Mouse (Mus musculus): ENCODE results near the gene Plb1.

Gene Plb1

DNA sequence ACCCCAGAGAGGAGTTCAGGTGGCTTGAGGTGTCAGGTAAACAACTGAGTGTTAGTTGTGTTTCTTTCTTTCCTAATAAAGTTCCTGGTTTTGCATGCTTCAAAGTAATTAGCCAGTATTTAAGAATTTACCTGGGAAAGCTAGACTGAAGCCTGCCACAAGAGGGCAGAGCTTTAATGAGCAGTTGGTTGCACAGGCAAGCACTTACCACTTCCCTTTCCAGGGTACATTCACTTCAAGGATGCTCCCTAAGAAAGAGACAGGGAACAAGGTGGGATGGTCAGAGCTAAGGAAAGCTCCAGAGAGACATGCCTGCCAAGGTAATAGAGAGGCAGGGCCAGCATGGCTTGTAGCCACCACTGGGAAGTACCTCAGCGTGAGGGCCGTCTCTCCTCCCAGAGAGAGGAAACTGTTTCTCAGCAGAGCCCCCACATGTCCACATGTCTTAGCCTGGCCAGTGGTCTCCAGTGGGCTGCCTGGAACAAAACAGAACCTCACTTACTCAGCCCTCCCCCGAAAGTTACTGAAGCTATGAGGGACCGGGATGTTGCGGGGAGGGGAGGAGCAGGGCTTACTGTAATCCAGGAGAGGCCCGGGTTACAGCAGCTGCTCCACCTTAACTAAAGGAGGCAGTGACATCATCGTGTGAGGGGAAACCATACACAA is 89.8 kb downstream of the Plb1 start:
- in situ Hi-C loops (cut with MboI, MseI): no loop called here

- in situ Hi-C loops (cut with MboI, MseI): loop anchor here (5.0 kb wide), 1 partner anchor 184 kb away; no protein-coding TSS in a partner anchor
Observed at GRCm38 (mm10) chr5:32328139-32328538, 95.6 kb downstream of the Plb1 start.

- in situ Hi-C loops (cut with MboI, MseI): no loop called here
Observed at GRCm38 (mm10) chr5:32332591-32332990, 100.1 kb downstream of the Plb1 start.

- in situ Hi-C loops (cut with MboI, MseI): no loop called here
Observed at GRCm38 (mm10) chr5:32335172-32335571, 102.7 kb downstream of the Plb1 start.

DNA sequence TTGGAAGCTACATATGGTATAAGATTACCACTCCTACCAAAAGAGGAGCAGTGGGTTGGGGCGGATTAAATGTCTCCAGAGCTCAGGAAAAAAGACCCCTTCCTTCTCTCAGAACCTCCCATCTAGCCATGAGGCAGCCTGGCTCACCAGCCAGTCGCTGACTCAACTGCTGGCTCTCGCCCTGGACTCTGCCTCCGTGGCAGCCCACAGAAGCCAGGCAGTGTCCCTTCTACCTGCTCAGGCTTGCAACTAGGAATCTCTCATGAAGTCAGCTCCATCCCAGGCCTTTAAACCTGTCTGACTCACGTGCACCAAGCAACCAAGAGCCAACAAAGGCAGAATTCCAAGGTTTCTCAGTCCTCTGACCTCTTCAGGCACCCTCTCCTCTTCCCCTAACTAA is 103.6 kb downstream of the Plb1 start:
- in situ Hi-C loops (cut with MboI, MseI): no loop called here

- in situ Hi-C loops (cut with MboI, MseI): no loop called here
Observed at GRCm38 (mm10) chr5:32337336-32337735, 104.8 kb downstream of the Plb1 start.

DNA sequence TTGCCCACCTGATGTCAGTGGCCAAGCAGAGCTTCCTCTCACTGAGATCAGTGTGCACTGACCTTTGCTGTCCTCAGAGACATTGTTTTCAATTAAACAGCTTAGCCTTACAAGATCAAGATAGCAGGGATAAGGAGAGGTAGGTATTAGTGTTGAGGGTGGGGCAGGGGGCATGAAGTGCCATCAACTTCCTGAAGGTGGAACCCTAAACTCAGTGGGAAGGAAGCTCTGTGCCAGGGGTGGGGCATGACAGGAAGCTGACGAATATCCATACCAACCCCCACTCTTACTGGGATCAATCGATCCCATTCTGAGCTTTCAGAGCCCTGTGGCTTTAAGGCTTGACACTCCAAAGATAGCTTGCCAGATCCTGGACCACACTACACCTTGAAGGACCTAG is 105.8 kb downstream of the Plb1 start:
- in situ Hi-C loops (cut with MboI, MseI): no loop called here

DNA sequence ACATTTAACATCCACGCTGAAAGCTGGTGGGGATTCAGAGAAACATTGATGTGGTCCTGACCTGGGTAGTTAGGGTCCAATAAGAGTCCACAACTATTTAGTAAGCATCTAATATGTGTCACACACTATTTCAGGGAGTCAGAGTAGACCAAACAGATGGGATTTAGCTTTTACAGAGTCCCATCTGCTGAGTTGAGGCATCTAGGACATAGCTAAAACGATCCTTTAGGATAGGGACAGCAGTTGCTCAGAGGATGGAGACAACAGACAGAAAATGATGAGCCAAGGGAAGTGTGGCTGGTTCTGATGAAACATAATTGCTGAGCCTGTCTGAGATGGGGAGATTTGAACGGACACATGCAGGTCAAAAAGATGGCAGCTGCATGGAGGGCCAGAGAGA is 106.3 kb downstream of the Plb1 start:
- in situ Hi-C loops (cut with MboI, MseI): no loop called here

DNA sequence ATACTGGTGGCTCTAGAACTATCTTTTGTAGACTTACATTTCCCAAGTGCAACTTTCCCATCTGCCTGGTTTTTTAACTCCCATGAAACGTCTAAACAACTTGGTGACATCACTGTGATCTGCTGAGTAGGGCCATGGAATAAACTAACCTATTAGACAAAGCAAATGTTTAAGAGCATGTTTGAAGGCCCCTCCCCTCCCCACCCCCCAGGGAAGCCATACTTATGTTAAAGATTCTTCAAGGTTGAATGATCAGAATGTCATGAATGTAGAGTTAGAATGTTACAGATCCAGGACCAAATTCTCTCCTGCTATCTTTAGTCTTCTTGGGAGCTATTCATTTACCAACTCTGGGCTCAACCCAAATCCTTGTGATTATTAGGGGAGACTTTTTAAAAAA is 107.7 kb downstream of the Plb1 start:
- in situ Hi-C loops (cut with MboI, MseI): no loop called here

- in situ Hi-C loops (cut with MboI, MseI): no loop called here
Observed at GRCm38 (mm10) chr5:32342711-32343285, 110.3 kb downstream of the Plb1 start.

- in situ Hi-C loops (cut with MboI, MseI): no loop called here
Observed at GRCm38 (mm10) chr5:32346025-32346912, 113.8 kb downstream of the Plb1 start.

DNA sequence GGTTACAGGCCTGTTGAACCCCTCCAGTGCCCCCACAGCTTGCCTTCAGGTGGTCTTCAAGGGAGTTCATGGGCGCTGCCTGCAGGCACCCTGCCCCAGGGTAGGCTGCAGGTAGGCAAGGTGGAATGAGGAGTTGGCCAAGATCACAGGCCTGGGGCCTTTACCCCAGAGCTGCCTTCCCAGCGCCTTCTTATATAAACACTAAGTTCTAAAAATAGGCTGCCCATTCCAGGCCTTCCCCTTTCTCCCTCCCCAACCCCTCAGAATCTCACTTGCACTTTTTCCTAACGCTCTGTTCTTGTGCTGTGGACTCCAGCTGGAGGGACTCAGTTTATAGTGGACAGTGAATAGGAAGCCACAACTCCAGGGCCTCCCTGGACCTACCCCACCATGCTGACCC is 117.2 kb downstream of the Plb1 start:
- in situ Hi-C loops (cut with MboI, MseI): no loop called here

GRCm38 (mm10) chr5:32350551-32351256 is 118.2 kb downstream of the Plb1 start:
- in situ Hi-C loops (cut with MboI, MseI): no loop called here

DNA sequence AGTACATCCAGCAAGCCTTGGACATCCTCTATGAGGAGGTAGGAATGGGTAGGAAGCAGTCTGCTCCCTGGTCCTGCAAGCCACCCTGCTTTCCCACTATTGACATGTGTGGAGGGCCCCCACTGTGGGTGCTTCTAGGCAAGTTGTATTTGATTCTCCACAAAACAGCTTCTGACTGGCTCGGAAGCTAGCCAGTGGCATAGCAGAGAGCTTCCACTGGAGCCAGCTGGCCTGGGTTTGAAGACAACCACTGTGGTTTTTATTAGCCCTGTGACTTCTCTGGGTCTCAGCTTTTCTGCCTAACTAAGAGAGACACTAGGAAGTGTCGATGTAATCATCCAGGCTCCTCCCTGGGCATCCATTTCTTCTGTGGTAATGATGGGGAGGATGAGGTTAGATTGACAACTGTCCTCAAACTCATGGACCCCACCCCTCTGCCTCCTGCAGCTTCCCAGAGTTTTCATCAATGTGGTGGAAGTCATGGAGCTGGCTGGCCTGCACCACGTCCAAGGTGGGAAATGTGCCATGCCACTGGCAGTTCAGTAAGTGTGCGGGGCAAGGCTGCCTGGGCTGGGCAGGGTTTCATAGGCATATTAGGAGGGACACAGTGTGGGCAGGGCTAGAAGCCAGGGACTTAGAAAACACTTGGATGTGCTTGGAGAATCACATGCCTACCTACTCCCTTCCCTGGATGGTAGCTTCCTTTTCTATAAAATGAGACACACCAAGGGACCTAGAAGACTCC is 119.4 kb downstream of the Plb1 start:
- in situ Hi-C loops (cut with MboI, MseI): no loop called here

GRCm38 (mm10) chr5:32352845-32353244 is 120.3 kb downstream of the Plb1 start:
- in situ Hi-C loops (cut with MboI, MseI): no loop called here

- in situ Hi-C loops (cut with MboI, MseI): no loop called here
Observed at GRCm38 (mm10) chr5:32353280-32353679, 120.8 kb downstream of the Plb1 start.

DNA sequence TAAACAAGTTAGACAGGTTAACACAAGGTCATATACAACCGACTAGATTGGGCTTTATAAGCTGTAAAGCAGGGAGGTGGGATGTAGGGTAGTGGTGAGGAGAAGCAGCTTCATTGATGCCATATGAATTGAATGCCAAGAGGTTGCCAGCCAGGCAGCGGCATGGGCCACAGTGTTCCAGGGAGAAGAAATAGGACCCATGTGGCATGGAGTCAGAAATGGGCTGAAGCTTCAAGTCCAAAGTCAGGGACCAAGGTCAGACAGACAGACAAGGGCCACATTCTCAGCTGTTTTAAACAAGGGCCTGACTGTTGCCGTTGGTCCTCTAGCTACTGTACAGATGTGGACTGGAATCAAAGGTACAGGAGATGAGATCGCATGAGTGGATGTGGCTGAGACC is 128.0 kb downstream of the Plb1 start:
- in situ Hi-C loops (cut with MboI, MseI): no loop called here

- in situ Hi-C loops (cut with MboI, MseI): no loop called here
Observed at GRCm38 (mm10) chr5:32361441-32362235, 129.1 kb downstream of the Plb1 start.

GRCm38 (mm10) chr5:32369391-32369790 is 136.9 kb downstream of the Plb1 start:
- in situ Hi-C loops (cut with MboI, MseI): no loop called here

DNA sequence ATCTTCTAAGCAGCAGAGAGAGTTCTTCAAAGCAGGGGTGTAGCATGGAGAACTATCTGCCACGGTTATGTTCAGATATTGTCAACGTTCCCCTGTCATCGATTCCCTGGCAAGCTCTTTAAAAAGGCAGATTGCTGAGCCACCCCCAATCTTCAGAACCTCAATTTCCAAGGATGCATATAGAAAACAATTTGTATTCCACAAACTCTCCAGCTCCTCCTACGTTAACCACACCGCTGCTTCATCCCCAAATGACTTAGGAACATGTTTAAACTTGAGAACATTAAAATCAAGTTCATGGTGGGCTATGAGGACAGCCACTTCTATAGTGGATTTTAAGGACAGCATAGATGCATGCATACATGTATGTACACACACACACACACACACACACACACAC is 138.7 kb downstream of the Plb1 start:
- in situ Hi-C loops (cut with MboI, MseI): loop anchor here (10.0 kb wide), 1 partner anchor 136 kb away; the partner anchor contains the start of gene Plb1
